Mouse (Mus musculus) ES-E14 (cell line): Measurements from ENCODE around the gene Gm5039. TPM values are rescaled to one million over a fixed set of nuclear protein-coding genes. Genes with fewer than 3 reads are reported as not detected.
"Not testable (repeated sequence)": the region's sequence is repeated elsewhere in the genome, so short reads cannot be mapped to it uniquely, and the experiment has no call there.

Experiments used
- DNase-seq: peaks from one replicate; pipeline ENCODE4 v3.0.0-alpha.2; 2013; ENCODE audit warnings: low read depth, low spot score
- H3K27ac ChIP-seq: 2 replicates; pipeline ENCODE4 v1.5.1; 2012; ENCODE audit warnings: low read depth, mild to moderate bottlenecking, low read length, moderate library complexity, mixed read lengths; ENCODE audit not compliant: poor library complexity, insufficient read depth, severe bottlenecking
- H3K36me3 ChIP-seq: 2 replicates; pipeline ENCODE4 v1.6.1; 2012; ENCODE audit warnings: mild to moderate bottlenecking, low read length, moderate library complexity, mixed read lengths; ENCODE audit not compliant: control insufficient read depth, poor library complexity, insufficient read depth, severe bottlenecking
- H3K4me1 ChIP-seq, 2 experiments: fragments of 150-350 bp in 1 of 2; sonication (generic) in 1 of 2; 2 replicates each; pipeline ENCODE4 v1.6.1; 2012; ENCODE audit warnings: low read length in 2 of 2, mild to moderate bottlenecking in 1 of 2, mixed read lengths in 1 of 2; ENCODE audit not compliant: control insufficient read depth in 2 of 2, insufficient read depth in 2 of 2, poor library complexity in 1 of 2
- H3K4me3 ChIP-seq, 2 experiments: fragments of 150-350 bp in 1 of 2; sonication (generic) in 1 of 2; 2 replicates each; pipeline ENCODE4 v1.5.1; 2012; ENCODE audit warnings: low read length in 2 of 2, low read depth in 1 of 2, mild to moderate bottlenecking in 1 of 2, mixed read lengths in 1 of 2; ENCODE audit not compliant: insufficient read depth in 1 of 2, poor library complexity in 1 of 2, severe bottlenecking in 1 of 2
- H3K9ac ChIP-seq: 2 replicates; pipeline ENCODE4 v1.6.1; 2012; ENCODE audit warnings: low read depth, mild to moderate bottlenecking, low read length, mixed read lengths; ENCODE audit not compliant: poor library complexity, insufficient read depth, severe bottlenecking
- H3K9me3 ChIP-seq: fragments of 150-350 bp; sonication (generic); 2 replicates; pipeline ENCODE4 v1.6.1; 2012; ENCODE audit warnings: low read depth, mild to moderate bottlenecking, low read length; ENCODE audit not compliant: control insufficient read depth, insufficient read depth
- CHD2 ChIP-seq: IDR thresholded peaks from 2 replicates; pipeline ENCODE4 v1.6.1; 2014; ENCODE audit warnings: mild to moderate bottlenecking, low read depth, low read length, inconsistent platforms
- HCFC1 ChIP-seq: IDR thresholded peaks from 2 replicates; pipeline ENCODE4 v1.6.1; 2012; ENCODE audit warnings: low read length, inconsistent platforms, borderline replicate concordance; ENCODE audit not compliant: insufficient read depth
- MAFK ChIP-seq: IDR thresholded peaks from 2 replicates; pipeline ENCODE4 v1.6.1; 2014; ENCODE audit warnings: mild to moderate bottlenecking, low read depth, low read length, inconsistent platforms; ENCODE audit not compliant: insufficient read depth
- ZC3H11A ChIP-seq: IDR thresholded peaks from 2 replicates; pipeline ENCODE4 v1.6.1; 2012; ENCODE audit warnings: low read depth, mild to moderate bottlenecking, inconsistent platforms, low read length, borderline replicate concordance
- ZNF384 ChIP-seq: IDR thresholded peaks from 2 replicates; pipeline ENCODE4 v1.6.1; 2012; ENCODE audit warnings: low read depth, low read length, inconsistent platforms
- in situ Hi-C, 2 experiments: fragments of 600-800 bp; cut with MboI; formaldehyde crosslinking; loops; one replicate each; pipeline ENCODE4 v1.15.1; 2025; ENCODE audit warnings: low sequenced_read_pairs in 2 of 2, inconsistent platforms in 1 of 2; ENCODE audit not compliant: unreplicated experiment in 2 of 2
- total RNA-seq: library from RNA; depleted of rRNA; stranded (reverse); fragments of 300-350 nt; gene quantifications from 2 replicates; pipeline ENCODE4 v1.2.3, GENCODE M21; 2012

Gene Gm5039
- total RNA-seq, 1 experiment = 39.8 TPM

GRCm38 (mm10) chr12:88367673-88368072 lies 43.8 kb upstream of the Gm5039 start:
- Histone ChIP-seq H3K4me3 (no peak overlapping the region), H3K36me3 (no peaks in the 10 kb centered on the region), H3K9me3 (no peaks in the 10 kb centered on the region), H3K9ac (no peak overlapping the region), H3K27ac (no peak overlapping the region), H3K4me1 (no peaks in the 10 kb centered on the region)
- no peak for DNase-seq
- in situ Hi-C loops = no loop called here
- TF ChIP-seq ZC3H11A (no peak), HCFC1 (no peak), CHD2 (no peak), ZNF384 (no peak), MAFK (no peak)

- TF ChIP-seq HCFC1 = no peak
- TF ChIP-seq CHD2 = no peak
- TF ChIP-seq ZC3H11A = no peak
- TF ChIP-seq MAFK = no peak
- no peak for TF ChIP-seq ZNF384
- Histone ChIP-seq H3K4me3 (peak overlapping the region; percentile 78 to 93), H3K36me3 (no peaks in the 10 kb centered on the region), H3K9me3 (no peaks in the 10 kb centered on the region), H3K9ac (peak overlapping the region; percentile 85; the same call in 1 of the 2 replicates), H3K4me1 (no peaks in the 10 kb centered on the region; a peak in 1 of 4 replicates), H3K27ac (no peak overlapping the region)
- in situ Hi-C loops = no loop called here
- no peak for DNase-seq
Measured at GRCm38 (mm10) chr12:88361120-88361445, 37.3 kb upstream of the Gm5039 start.

- TF ChIP-seq HCFC1 (peak; percentile 93), ZC3H11A (no peak)
- H3K4me1 ChIP-seq = no peaks in the 10 kb centered on the region; a peak in 1 of 4 replicates
- peak within 1 kb of the TSS; percentile 85 for H3K9ac ChIP-seq
- peak; percentile 81 for DNase-seq
- no peak within 1 kb of the TSS; the same call in 1 of the 2 replicates for H3K27ac ChIP-seq
- H3K9me3 ChIP-seq = no peaks in the 10 kb centered on the region
- peak within 1 kb of the TSS; percentile 78 to 93 for H3K4me3 ChIP-seq
- no peaks in the 10 kb centered on the region for H3K36me3 ChIP-seq
- in situ Hi-C loops = no loop called here
Measured at GRCm38 (mm10) chr12:88360441-88361119, 36.8 kb upstream of the Gm5039 start, which contains the start of gene Adck1. Gene Adck1 (plus strand): TSS chr12:88360554.

- H3K4me1 ChIP-seq = no peaks in the 10 kb centered on the region
- peak overlapping the region; percentile 44 to 48 for H3K4me3 ChIP-seq
- DNase-seq = peak; percentile 11
- no peaks in the 10 kb centered on the region for H3K9me3 ChIP-seq
- no peak overlapping the region for H3K27ac ChIP-seq
- in situ Hi-C loops = no loop called here
- no peaks in the 10 kb centered on the region for H3K36me3 ChIP-seq
- peak overlapping the region; percentile 30; the same call in 1 of the 2 replicates for H3K9ac ChIP-seq
- TF ChIP-seq CHD2 (no peak), MAFK (no peak), ZNF384 (no peak), HCFC1 (no peak)
Measured at GRCm38 (mm10) chr12:88354182-88354702, 30.4 kb upstream of the Gm5039 start.

- H3K9ac ChIP-seq, H3K4me1 ChIP-seq, in situ Hi-C loops, H3K27ac ChIP-seq, H3K4me3 ChIP-seq, H3K36me3 ChIP-seq, H3K9me3 ChIP-seq: not testable (repeated sequence)
- peak; percentile 4 for DNase-seq
Measured at GRCm38 (mm10) chr12:88341286-88341685, 17.5 kb upstream of the Gm5039 start.

- H3K9me3 ChIP-seq, DNase-seq, in situ Hi-C loops: not testable (repeated sequence)
Measured at GRCm38 (mm10) chr12:88336662-88337413, 13.0 kb upstream of the Gm5039 start.

More at GRCm38 (mm10) chr12:88336662-88337413, 13.0 kb upstream of the Gm5039 start:
- H3K27ac ChIP-seq, H3K9ac ChIP-seq, H3K36me3 ChIP-seq, H3K4me3 ChIP-seq, H3K4me1 ChIP-seq: not testable (repeated sequence)
